Mouse (Mus musculus) WW6 (cell line): ENCODE measurements around the gene Atp2a1.
A peak's percentile ranks its signal among the peaks of the same experiment; 100 is the strongest.
"Not testable (repeated sequence)": the region's sequence is repeated elsewhere in the genome, so short reads cannot be mapped to it uniquely, and the experiment has no call there.

ENCODE experiments used
- DNase-seq: peaks from one replicate; pipeline ENCODE4 v3.0.0-alpha.2; 2013; ENCODE audit warnings: low read depth, low spot score

The Atp2a1 gene

GRCm38 (mm10) chr7:126463004-126463403, at the start of gene Atp2a1:
Gene Atp2a1 (minus strand): TSS chr7:126463108.
- DNase-seq, result no peak

GRCm38 (mm10) chr7:126511287-126511686, 48.4 kb upstream of the Atp2a1 start:
- no peak for DNase-seq

- DNase-seq, result no peak
Measured at GRCm38 (mm10) chr7:126507126-126507778, 44.3 kb upstream of the Atp2a1 start.

GRCm38 (mm10) chr7:126504913-126505312, 42.0 kb upstream of the Atp2a1 start:
- DNase-seq, result no peak

- DNase-seq, result peak; percentile 98
Measured at GRCm38 (mm10) chr7:126503273-126503878, 40.5 kb upstream of the Atp2a1 start, which contains the start of gene Atxn2l. Gene Atxn2l (minus strand): TSS chr7:126503437.

- DNase-seq, result no peak
Measured at GRCm38 (mm10) chr7:126502751-126503150, 39.8 kb upstream of the Atp2a1 start.

- peak; percentile 91 for DNase-seq
Measured at GRCm38 (mm10) chr7:126502023-126502741, 39.3 kb upstream of the Atp2a1 start.

- DNase-seq, result no peak
Measured at GRCm38 (mm10) chr7:126501684-126502022, 38.7 kb upstream of the Atp2a1 start.

GRCm38 (mm10) chr7:126499416-126499815, 36.5 kb upstream of the Atp2a1 start:
- no peak for DNase-seq

GRCm38 (mm10) chr7:126497966-126498365, 35.1 kb upstream of the Atp2a1 start:
- no peak for DNase-seq

- DNase-seq, result no peak
Measured at GRCm38 (mm10) chr7:126496475-126496874, 33.6 kb upstream of the Atp2a1 start.

- no peak for DNase-seq
Measured at GRCm38 (mm10) chr7:126494120-126494519, 31.2 kb upstream of the Atp2a1 start.

- DNase-seq, result no peak
Measured at GRCm38 (mm10) chr7:126491973-126492372, 29.1 kb upstream of the Atp2a1 start.

- no peak for DNase-seq
Measured at GRCm38 (mm10) chr7:126491005-126491404, 28.1 kb upstream of the Atp2a1 start.

- DNase-seq, result not testable (repeated sequence)
Measured at GRCm38 (mm10) chr7:126487617-126488385, 24.9 kb upstream of the Atp2a1 start.

- DNase-seq, result peak; percentile 80
Measured at GRCm38 (mm10) chr7:126487052-126487483, 24.2 kb upstream of the Atp2a1 start, which contains the start of gene Tufm. Gene Tufm (plus strand): TSS chr7:126487361.

GRCm38 (mm10) chr7:126482392-126482871, 19.5 kb upstream of the Atp2a1 start:
- peak; percentile 81 for DNase-seq

- no peak for DNase-seq
Measured at GRCm38 (mm10) chr7:126481699-126482098, 18.8 kb upstream of the Atp2a1 start.

- peak; percentile 89 for DNase-seq
Measured at GRCm38 (mm10) chr7:126474993-126475581, 12.2 kb upstream of the Atp2a1 start, which contains the start of gene Sh2b1. Gene Sh2b1 (minus strand): TSS chr7:126475424.

GRCm38 (mm10) chr7:126474486-126474955, 11.6 kb upstream of the Atp2a1 start:
- no peak for DNase-seq

- no peak for DNase-seq
Measured at GRCm38 (mm10) chr7:126473470-126474086, 10.7 kb upstream of the Atp2a1 start.
